Comparison of ENCODE assay signal across 17 mouse cellular contexts in genomic region chr16:31210453-31210852, GRCm38 (mm10). TPM values are rescaled to one million over a fixed set of nuclear protein-coding genes. Genes with fewer than 3 reads are reported as not detected.
A peak's percentile ranks its signal among the peaks of the same experiment; 100 is the strongest.
DNase-seq lines count a peak whose midpoint lies in the region; ATAC-seq and TF ChIP-seq lines count a peak whose summit lies in the region.
"Had no signal": no experiment of that assay in that cellular context is flagged by ENCODE, and none has a peak within 500 bp of the region (broad histone marks: within the 10 kb centered on the region; RNA-seq: fewer than 3 reads in every experiment).

No protein-coding gene starts in this region.

- 59% methylated on average over 4 of the region's 4 CpGs for WGBS in heart, embryonic 10.5 days
- 56% methylated on average over 4 of the region's 4 CpGs for WGBS in lung, postnatal 0 days
- 55% methylated on average over 4 of the region's 4 CpGs for WGBS in intestine, embryonic 16.5 days
- 70% methylated on average over 4 of the region's 4 CpGs for WGBS in midbrain, postnatal 0 days

- no peaks in the 10 kb centered on the region for H3K36me3 ChIP-seq in heart, embryonic 10.5 days
- H3K36me3 ChIP-seq in lung, postnatal 0 days (ENCODE audit: insufficient read depth, low read length) = no peaks in the 10 kb centered on the region
- no peaks in the 10 kb centered on the region for H3K36me3 ChIP-seq in intestine, embryonic 16.5 days (ENCODE audit: control insufficient read depth, insufficient read depth, low read length)
- H3K36me3 ChIP-seq in midbrain, postnatal 0 days (ENCODE audit: insufficient read depth, low read length) = no peaks in the 10 kb centered on the region
- H3K36me3 ChIP-seq: embryonic facial prominence, embryonic 15.5 days; G1E; limb, embryonic 13.5 days had no signal

- H3K4me2 ChIP-seq in lung, postnatal 0 days (replicated peaks; ENCODE audit: low read depth, low read length) = no peak overlapping the region
- H3K4me2 ChIP-seq in intestine, embryonic 16.5 days (ENCODE audit: low read depth, low read length) = no peak overlapping the region
- no peak overlapping the region for H3K4me2 ChIP-seq in midbrain, postnatal 0 days (ENCODE audit: low read depth, low read length, poor library complexity, severe bottlenecking)
- H3K4me2 ChIP-seq: embryonic facial prominence, embryonic 15.5 days; forebrain, embryonic 13.5 days; limb, embryonic 13.5 days had no signal

- peaks cover 3% of the 10 kb centered on the region; the same call in 1 of the 2 replicates for H3K9me3 ChIP-seq in heart, embryonic 10.5 days
- no peaks in the 10 kb centered on the region for H3K9me3 ChIP-seq in lung, postnatal 0 days (ENCODE audit: low read length)
- H3K9me3 ChIP-seq in intestine, embryonic 16.5 days (ENCODE audit: control insufficient read depth, low read length) = 0 out of 2 replicates have a peak, but pooled peaks cover 4% of the 10 kb centered on the region
- H3K9me3 ChIP-seq in midbrain, postnatal 0 days (ENCODE audit: low read length) = no peaks in the 10 kb centered on the region
- H3K9me3 ChIP-seq: embryonic facial prominence, embryonic 15.5 days had no signal

- peaks cover 17% of the 10 kb centered on the region; the same call in 1 of the 2 replicates for H3K4me1 ChIP-seq in heart, embryonic 10.5 days
- H3K4me1 ChIP-seq in lung, postnatal 0 days (ENCODE audit: insufficient read depth, low read depth, low read length) = peaks cover 5% of the 10 kb centered on the region; the same call in 1 of the 2 replicates
- peaks cover 11% of the 10 kb centered on the region; the same call in 1 of the 2 replicates for H3K4me1 ChIP-seq in intestine, embryonic 16.5 days (ENCODE audit: control insufficient read depth, insufficient read depth, low read length)
- no peaks in the 10 kb centered on the region for H3K4me1 ChIP-seq in midbrain, postnatal 0 days (ENCODE audit: insufficient read depth, low read length)
- H3K4me1 ChIP-seq: embryonic facial prominence, embryonic 15.5 days; forebrain, embryonic 13.5 days had no signal

- intact Hi-C loops in gastrocnemius, postnatal 14 days (cut with DNase I; ENCODE audit: low total_unique reads) = no loop called here

- peak; percentile 12; the same call in 1 of the 2 replicates for ATAC-seq in lung, postnatal 0 days
- peak; percentile 28; the same call in 1 of the 2 replicates for ATAC-seq in intestine, embryonic 16.5 days
- ATAC-seq in midbrain, postnatal 0 days (ENCODE audit: low FRiP score) = no peak
- ATAC-seq: forebrain, embryonic 13.5 days had no signal

- TF ChIP-seq EP300 in lung, postnatal 0 days (IDR thresholded peaks at IDR 0.05) = no peak

- H3K27ac ChIP-seq in heart, embryonic 10.5 days = no peak overlapping the region
- peak overlapping the region; percentile 74 for H3K27ac ChIP-seq in lung, postnatal 0 days (ENCODE audit: low read length)
- H3K27ac ChIP-seq in intestine, embryonic 16.5 days (ENCODE audit: low read length) = no peak overlapping the region
- no peak overlapping the region for H3K27ac ChIP-seq in midbrain, postnatal 0 days (ENCODE audit: low read depth, low read length)
- H3K27ac ChIP-seq: embryonic facial prominence, embryonic 15.5 days; forebrain, embryonic 13.5 days; gastrocnemius, adult 2 months; limb, embryonic 13.5 days had no signal

- TF ChIP-seq CTCF in lung, postnatal 0 days (IDR thresholded peaks at IDR 0.05) = no peak
- no peak for TF ChIP-seq CTCF in midbrain, postnatal 0 days (IDR thresholded peaks at IDR 0.05)

- no peak overlapping the region for H3K9ac ChIP-seq in lung, postnatal 0 days (replicated peaks; ENCODE audit: low read depth)
- H3K9ac ChIP-seq in intestine, embryonic 16.5 days (ENCODE audit: low read depth, low read length) = no peak overlapping the region
- H3K9ac ChIP-seq in midbrain, postnatal 0 days (replicated peaks; ENCODE audit: low read length, poor library complexity, severe bottlenecking) = no peak overlapping the region
- H3K9ac ChIP-seq: embryonic facial prominence, embryonic 15.5 days; forebrain, embryonic 13.5 days; limb, embryonic 13.5 days had no signal

- no peak overlapping the region for H3K4me3 ChIP-seq in heart, embryonic 10.5 days
- H3K4me3 ChIP-seq in lung, postnatal 0 days (ENCODE audit: low read depth, low read length) = no peak overlapping the region
- no peak overlapping the region for H3K4me3 ChIP-seq in intestine, embryonic 16.5 days (ENCODE audit: low read length)
- no peak overlapping the region for H3K4me3 ChIP-seq in midbrain, postnatal 0 days (ENCODE audit: low read depth, low read length)
- H3K4me3 ChIP-seq: embryonic facial prominence, embryonic 15.5 days; forebrain, embryonic 13.5 days; gastrocnemius, adult 2 months; limb, embryonic 13.5 days had no signal

- no peaks in the 10 kb centered on the region for H3K27me3 ChIP-seq in heart, embryonic 10.5 days (ENCODE audit: insufficient read depth, poor library complexity, severe bottlenecking)
- H3K27me3 ChIP-seq in lung, postnatal 0 days (replicated peaks; ENCODE audit: insufficient read depth, low read length) = no peaks in the 10 kb centered on the region
- no peaks in the 10 kb centered on the region for H3K27me3 ChIP-seq in intestine, embryonic 16.5 days (replicated peaks; ENCODE audit: control insufficient read depth, insufficient read depth, low read length)
- H3K27me3 ChIP-seq in midbrain, postnatal 0 days (ENCODE audit: insufficient read depth, low read length) = no peaks in the 10 kb centered on the region
- H3K27me3 ChIP-seq: embryonic facial prominence, embryonic 15.5 days; forebrain, embryonic 13.5 days had no signal

- peak; percentile 57 to 79 for DNase-seq in heart, adult 18-20 months
- no peak for DNase-seq in heart, embryonic 10.5 days (ENCODE audit: low spot score)
- DNase-seq in lung, postnatal 0 days (ENCODE audit: low spot score) = peak; percentile 42
- no peak for DNase-seq in lung, postnatal 10 days
- peak; percentile 70 for DNase-seq in NIH3T3 (ENCODE audit: low read depth)
- DNase-seq in gastrocnemius, postnatal 14 days = no peak
- DNase-seq in midbrain, postnatal 0 days (ENCODE audit: low spot score) = no peak
- DNase-seq: B cell, adult 2 months; cerebellum, postnatal 36 days; gastrocnemius, adult 2 months; kidney, postnatal 14 days; layer of hippocampus, postnatal 36 days had no signal

RNA-seq across cellular contexts. Expression of gene Acap2, which starts 9.4 kb away (rescaled TPM):
- 10 to 100 TPM; 16.8 to 18.7 TPM for total RNA-seq in heart, adult 18-20 months (2021)
- 15.5 and 16.4 TPM in 2 replicates for polyA plus RNA-seq in heart, embryonic 10.5 days (2016; fragmentation: Nextera tagmentation; extraction: Ambion mirVana)
- 22.0 and 25.1 TPM in 2 replicates for polyA plus RNA-seq in lung, postnatal 0 days (2015; fragmentation: Nextera tagmentation; extraction: Ambion mirVana)
- polyA plus RNA-seq in intestine, embryonic 16.5 days (2015; fragmentation: Nextera tagmentation; extraction: Ambion mirVana) = 14.7 and 17.7 TPM in 2 replicates
- 10 to 100 TPM; 16.9 to 17.7 TPM for total RNA-seq in gastrocnemius, postnatal 14 days (2021)
- 26.7 and 39.4 TPM in 2 replicates for total RNA-seq in midbrain, postnatal 0 days (2014; rRNA removed)
- polyA plus RNA-seq in midbrain, postnatal 0 days (2015; fragmentation: Nextera tagmentation; extraction: Ambion mirVana) = 9.0 and 10.9 TPM in 2 replicates

Comparison
In these comparisons a context has a peak if more than half of its experiments do, and no peak if none do; other contexts are left out.
1. DNase-seq: peak in heart, adult 18-20 months (2 of 2), lung, postnatal 0 days (single experiment) and NIH3T3 (single experiment); none in heart, embryonic 10.5 days (single experiment), lung, postnatal 10 days (single experiment), gastrocnemius, postnatal 14 days (single experiment) and midbrain, postnatal 0 days (single experiment).